Mouse (Mus musculus) neural tube, embryonic 10.5 days (tissue): Measurements from ENCODE around the gene Rybp.

ENCODE experiments used
- DNase-seq: peaks from one replicate; pipeline ENCODE4 v3.0.0-alpha.2; 2017; ENCODE audit warnings: low spot score; ENCODE audit errors: extremely low spot score

The Rybp gene

DNA sequence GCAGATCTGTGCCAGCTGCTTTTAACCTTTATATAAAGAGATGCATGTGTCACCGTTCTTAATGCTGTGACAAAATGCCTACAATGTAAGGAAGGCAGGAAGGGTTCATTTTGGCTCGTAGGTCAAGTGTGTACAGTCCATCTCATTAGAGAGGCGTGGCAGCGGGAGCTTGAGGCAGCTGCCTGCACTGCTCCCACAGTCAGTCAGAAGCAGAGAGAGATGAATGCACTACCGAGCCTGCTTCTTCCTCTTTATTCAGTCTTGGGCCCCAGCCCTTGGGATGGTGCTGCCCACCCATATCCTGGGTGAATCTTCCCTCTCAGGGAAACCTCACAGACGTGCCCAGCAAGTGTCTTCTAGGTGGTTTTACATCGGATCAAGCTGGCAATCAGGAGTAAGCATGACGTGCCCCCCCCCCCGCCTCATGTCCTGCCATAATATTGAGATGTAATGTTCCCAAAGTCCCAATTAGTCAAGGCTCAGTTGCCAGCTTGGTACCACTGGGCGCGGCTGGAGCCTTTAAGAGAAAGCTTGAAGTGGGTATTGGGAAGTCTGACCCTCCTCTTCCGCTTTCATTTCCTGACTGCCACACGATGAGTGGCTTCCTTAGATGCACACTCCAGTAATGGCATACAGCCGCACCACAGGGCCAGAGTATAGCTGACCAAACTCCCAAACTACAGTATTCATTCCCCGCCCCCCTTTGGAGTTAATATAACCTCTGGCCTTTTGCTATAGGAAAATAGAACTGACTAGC, 96.3 kb downstream of the Rybp start:
- DNase-seq: no peak

DNA sequence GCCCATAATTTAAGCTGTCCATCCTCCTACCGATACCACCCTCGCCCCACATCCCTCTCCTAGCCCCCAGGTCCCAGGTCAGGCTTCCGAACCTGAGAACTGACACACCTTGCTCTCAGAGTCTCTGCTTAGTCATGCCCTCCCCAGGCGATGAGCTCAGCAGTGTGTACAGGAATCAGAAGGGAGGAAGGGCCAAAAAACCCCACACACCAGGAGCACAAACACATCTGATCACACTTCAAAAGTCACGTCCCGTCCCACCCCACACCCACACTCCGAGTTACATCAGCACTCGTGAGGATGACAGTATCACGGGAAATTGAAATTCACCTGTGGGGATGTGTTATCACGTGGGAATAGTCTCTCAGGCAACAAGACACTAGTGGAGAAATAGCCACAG, 97.0 kb downstream of the Rybp start:
- no peak for DNase-seq

DNA sequence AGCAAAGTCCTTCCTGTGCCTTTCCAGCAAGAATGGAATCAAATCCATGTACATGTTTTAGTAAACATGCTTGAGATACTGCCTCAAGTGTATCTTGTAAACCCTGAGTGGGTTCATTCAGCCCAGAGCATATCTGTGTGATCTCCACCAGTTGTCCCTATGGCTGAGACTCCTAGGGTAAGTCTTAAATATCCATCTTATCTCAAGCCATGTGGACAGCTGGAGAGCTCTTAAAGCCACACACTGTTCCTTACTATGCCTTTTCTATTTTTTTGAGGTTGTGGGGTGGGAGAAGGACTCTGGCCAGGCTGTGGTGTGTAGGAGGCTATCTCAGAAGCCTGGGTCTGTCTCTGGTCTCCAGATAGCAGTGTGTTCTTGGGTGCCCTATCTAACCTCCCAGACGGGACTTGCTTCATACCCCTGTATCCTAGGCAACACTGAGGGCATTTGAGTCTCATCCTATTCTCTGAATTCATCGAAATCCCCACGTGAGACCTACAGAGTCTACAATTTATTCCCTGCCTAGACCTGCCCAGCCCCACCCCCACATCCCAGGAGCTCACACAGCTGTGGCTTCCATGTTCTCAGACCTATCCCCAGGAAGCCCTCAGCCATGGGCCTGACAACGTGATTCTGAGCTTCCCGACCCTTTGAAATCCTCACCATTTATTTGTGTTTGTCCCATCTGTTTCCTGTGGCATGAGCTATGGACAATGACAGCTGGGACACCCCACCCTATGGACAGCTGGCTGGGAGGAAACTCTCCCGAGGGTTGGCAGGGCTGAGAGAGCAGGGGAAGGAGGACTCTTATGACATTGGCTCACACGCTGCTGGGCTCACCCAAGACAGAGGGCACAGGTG, 98.2 kb downstream of the Rybp start:
- DNase-seq: no peak

DNA sequence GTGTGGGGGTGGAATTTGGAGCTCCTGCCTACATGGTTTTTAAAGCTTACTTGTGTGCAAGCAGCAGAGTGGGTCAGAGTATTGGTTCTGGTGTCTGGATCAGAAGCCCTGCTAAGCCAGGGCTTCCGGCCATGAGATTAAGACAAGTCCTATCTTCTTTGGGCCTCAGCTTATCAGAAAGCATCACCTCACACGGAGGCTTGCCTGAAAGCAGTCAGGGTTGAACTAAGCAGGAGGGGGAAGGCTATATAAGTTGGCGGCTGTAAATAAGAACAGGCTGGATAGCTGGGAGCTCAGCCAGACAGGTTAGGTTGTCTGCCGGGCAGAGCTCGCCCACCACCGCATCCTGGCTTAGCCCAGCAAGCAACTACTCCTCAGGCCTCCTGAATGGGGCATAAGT, 99.5 kb downstream of the Rybp start:
- DNase-seq: no peak

DNA sequence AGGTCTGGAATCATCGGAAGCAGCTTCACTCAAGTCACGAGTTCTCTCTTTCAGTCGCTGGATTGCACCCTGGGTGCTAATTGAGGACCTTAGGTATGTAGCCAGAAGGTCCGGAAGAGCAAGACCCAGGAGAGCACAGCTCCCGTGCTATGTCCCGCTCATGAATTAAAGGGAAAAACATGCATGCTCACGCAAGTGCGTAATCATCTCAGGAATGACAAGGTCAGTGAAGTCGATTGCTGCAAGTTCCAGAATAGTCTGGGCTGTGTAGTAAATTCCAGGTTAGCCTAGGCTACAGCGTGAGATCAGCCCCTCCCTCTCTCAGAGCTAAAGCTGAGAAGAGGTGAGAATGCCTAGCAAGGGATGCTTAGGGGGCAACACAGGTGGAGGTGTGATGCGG, 100.5 kb downstream of the Rybp start:
- DNase-seq: no peak

DNA sequence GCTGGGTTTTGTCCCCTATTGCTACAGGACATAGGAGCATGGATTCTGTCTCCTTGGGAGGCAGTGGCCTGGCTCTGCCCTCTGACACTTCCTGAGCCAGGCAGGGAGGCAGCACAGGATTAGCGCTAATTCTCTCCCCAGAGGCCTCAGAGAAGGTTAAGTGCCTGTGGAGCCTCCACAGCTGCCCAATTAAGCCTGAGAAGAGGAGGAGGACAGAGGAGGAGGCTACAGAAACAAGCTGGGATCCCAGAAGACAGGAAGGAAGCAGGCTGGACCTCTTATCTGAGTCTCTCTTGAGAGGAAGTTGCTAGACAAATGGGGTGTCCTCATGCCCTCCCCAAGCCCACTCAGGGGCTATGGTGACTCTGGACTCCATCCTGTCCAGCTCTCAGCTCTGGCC, 101.8 kb downstream of the Rybp start:
- DNase-seq: no peak

DNA sequence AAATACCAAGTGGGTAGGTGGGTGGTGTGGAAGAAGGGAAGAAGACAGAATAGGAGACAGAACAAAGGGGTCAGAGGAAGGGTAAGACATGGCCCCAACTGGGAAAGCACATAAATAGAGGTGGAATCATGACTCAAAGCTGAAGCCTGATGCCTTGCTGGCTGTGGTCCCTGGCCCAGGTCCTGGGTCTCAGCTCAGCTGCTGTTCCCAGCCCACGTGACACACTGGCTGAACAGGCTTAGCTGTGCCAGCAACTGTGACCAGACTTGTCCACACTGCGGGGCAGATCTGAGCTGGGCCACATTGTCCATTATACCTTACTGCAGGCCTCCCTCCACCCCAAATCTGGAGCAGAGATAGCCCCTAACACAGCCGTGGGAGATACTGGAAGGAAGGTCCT, 103.9 kb downstream of the Rybp start:
- no peak for DNase-seq

DNA sequence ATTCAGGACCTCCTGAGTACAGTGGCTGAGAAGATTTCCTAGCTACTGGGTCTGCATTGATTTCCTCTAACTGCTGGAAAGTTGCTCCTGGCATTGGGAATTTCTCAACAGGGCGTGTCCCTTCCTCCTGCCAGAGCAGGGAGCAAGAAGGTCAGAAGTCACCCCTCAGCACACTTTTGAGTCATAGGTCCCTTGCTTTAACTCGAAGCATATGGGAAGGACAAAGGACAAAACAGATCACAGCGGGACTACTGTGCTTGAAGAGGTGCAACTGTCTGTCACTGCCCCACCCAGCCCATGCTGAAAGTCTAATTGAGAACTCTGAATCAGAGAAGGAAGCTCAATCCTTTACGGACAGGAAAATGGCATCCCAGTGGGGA, 106.4 kb downstream of the Rybp start:
- DNase-seq: no peak

DNA sequence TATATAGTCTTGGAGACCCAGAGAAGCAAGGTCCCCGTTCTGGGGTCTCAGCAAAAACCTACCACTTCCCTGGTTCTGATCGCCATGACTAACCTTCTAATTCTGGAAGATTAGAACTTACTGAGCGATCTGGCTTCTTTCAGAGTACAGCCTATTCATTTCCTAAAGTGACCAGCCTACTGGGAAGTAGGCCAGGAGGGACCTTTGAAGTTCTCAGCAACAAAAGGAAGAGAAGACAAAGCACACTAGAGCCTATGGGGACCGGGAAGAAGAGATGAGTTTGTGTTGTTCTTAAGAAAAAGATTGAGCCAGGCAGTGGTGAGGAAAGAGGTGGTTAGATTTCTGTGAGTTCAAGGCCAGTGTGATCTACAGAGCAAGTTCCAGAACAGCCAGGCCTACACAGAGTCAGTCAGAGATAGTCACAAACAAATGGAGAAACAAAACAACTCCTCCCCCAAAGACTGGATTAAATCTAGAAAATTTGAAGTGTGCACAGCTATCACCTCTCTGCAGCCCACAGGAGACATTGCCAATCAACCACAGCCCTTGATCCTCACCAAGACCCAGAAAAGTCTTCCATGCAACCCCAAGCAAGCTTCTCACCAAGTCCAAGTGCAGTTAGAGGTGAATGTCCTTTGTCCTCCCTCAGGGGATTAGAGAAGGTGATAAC, 106.9 kb downstream of the Rybp start:
- no peak for DNase-seq

DNA sequence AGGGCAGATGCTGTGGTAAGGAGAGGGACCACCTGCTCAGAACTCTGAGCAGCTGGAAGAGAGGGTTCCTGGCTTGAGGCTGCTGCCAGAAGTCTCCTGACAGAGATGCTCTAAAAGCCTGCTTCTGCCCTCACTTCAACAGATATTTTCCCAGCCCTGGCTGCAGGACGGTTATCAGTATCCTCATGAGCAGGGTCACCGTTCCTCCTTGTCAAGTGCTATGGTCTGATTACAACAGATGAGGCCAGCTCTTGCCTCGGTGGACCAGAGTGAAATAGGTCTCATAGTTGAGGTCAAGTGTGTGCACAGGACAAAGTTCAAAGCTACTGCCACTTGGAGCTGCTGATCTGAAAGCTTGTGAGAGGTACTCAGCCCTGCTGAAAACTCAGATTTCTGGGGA, 108.5 kb downstream of the Rybp start:
- DNase-seq: no peak
